18 mouse cellular contexts compared by ENCODE assay signal in the genomic region with DNA sequence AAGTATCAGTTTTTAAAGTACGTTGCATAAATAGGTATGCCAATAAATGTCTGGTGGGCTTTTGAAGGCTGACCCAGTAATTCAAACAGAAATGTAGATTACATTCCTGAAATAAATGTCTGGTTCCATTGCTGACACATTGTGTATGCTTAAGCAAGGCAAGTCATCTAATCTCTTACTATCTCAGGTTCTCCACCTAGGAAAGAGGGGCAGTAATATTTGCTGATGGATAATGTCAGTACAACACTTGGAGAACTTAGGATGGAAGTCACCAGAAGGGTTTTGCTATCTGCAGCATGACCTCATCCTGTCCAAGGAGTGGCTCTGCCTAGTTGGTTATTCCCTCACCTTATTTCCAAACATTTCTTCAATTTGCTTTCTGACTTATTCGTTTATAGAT.
"Had no signal": no experiment of that assay in that cellular context is flagged by ENCODE, and none has a peak within 500 bp of the region (broad histone marks: within the 10 kb centered on the region; RNA-seq: fewer than 3 reads in every experiment).

No protein-coding gene starts in this region.

- ATAC-seq: liver, postnatal 0 days; lung, postnatal 0 days; midbrain, embryonic 13.5 days; midbrain, embryonic 15.5 days had no signal

- H3K4me3 ChIP-seq: liver, embryonic 15.5 days; lung, embryonic 15.5 days; megakaryocyte, embryonic 14.5 days; midbrain, embryonic 13.5 days; midbrain, embryonic 15.5 days; neural tube, embryonic 12.5 days had no signal

- H3K4me2 ChIP-seq: liver, embryonic 15.5 days; lung, embryonic 15.5 days; midbrain, embryonic 11.5 days; midbrain, embryonic 13.5 days; midbrain, embryonic 15.5 days; neural tube, embryonic 12.5 days had no signal

- H3K36me3 ChIP-seq: liver, embryonic 15.5 days; lung, embryonic 15.5 days; midbrain, embryonic 13.5 days; midbrain, embryonic 15.5 days; neural tube, embryonic 12.5 days had no signal

- H3K9me3 ChIP-seq: liver, embryonic 15.5 days; lung, embryonic 15.5 days; megakaryocyte, embryonic 14.5 days; midbrain, embryonic 13.5 days; midbrain, embryonic 15.5 days; neural tube, embryonic 12.5 days had no signal

- H3K9ac ChIP-seq: liver, embryonic 15.5 days; liver, postnatal 0 days; lung, embryonic 15.5 days; midbrain, embryonic 13.5 days; midbrain, embryonic 15.5 days; neural tube, embryonic 12.5 days had no signal

- H3K27me3 ChIP-seq: liver, embryonic 15.5 days; lung, embryonic 15.5 days; midbrain, embryonic 13.5 days; midbrain, embryonic 15.5 days; neural tube, embryonic 12.5 days had no signal

- H3K27ac ChIP-seq: liver, embryonic 15.5 days; lung, embryonic 15.5 days; macrophage; midbrain, embryonic 13.5 days; midbrain, embryonic 15.5 days; neural tube, embryonic 12.5 days had no signal

- DNase-seq: liver, postnatal 0 days; lung, adult 2 months; lung, postnatal 14 days; lung, postnatal 36 days; right cerebral cortex, postnatal 25 days; right cerebral cortex, postnatal 4 days; thymus, adult 2 months; thymus, postnatal 25 days; thymus, postnatal 4 days had no signal

- H3K4me1 ChIP-seq: liver, embryonic 15.5 days; lung, embryonic 15.5 days; midbrain, embryonic 15.5 days; neural tube, embryonic 12.5 days had no signal
